Mouse (Mus musculus) brain, embryonic 18.5 days (tissue): ENCODE measurements at regions not wholly inside any gene's neighbourhood (a gene's known extent, or its start where the extent isn't known, plus 50 kb on each side); places are given as distances from the start of the nearest gene placed in this dataset.

Experiments
- DNase-seq: peaks from one replicate; pipeline ENCODE4 v3.0.0-alpha.2; 2012; ENCODE audit warnings: low read depth, low spot score

- DNase-seq: peak; percentile 34
Measured at GRCm38 (mm10) chrX:145848937-145849783, 344.2 kb upstream of the Amot start.

GRCm38 (mm10) chrX:145833106-145833505 is 328.1 kb upstream of the Amot start:
- no peak for DNase-seq

- no peak for DNase-seq
Measured at GRCm38 (mm10) chrX:145812995-145813394, 308.0 kb upstream of the Amot start.
